Mouse (Mus musculus): Measurements from ENCODE around the gene Kctd21. TPM values are rescaled to one million over a fixed set of nuclear protein-coding genes. Genes with fewer than 3 reads are reported as not detected.

Kctd21 gene
- total RNA-seq, 2 experiments from 2014 or later: 10.7 TPM

DNA sequence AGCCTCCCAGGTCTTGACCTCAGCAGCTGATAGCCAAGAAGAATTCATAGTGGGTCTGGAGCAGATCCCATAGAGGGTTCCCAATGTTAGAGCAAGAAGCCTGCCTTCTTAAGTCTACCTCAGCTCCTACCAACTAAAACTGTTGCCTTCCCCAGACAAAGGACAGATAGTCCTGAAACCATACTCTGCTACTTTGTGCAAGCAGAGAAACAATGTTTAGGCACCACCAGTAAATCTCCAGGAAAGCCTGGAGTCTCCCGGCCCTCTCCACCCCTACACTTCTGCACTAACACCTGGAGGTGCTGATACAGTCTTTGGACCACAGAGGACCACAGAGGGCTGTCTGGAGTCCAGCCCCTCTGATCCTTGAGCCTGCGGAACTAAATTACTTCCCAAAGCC is 12.5 kb downstream of the Kctd21 start:
- intact Hi-C loops (cut with DNase I): loop anchor here (2.0 kb wide), 1 partner anchor 42 kb away; no protein-coding TSS in a partner anchor
- no peak for DNase-seq (ENCODE audit: low spot score in 2 of 2)

DNA sequence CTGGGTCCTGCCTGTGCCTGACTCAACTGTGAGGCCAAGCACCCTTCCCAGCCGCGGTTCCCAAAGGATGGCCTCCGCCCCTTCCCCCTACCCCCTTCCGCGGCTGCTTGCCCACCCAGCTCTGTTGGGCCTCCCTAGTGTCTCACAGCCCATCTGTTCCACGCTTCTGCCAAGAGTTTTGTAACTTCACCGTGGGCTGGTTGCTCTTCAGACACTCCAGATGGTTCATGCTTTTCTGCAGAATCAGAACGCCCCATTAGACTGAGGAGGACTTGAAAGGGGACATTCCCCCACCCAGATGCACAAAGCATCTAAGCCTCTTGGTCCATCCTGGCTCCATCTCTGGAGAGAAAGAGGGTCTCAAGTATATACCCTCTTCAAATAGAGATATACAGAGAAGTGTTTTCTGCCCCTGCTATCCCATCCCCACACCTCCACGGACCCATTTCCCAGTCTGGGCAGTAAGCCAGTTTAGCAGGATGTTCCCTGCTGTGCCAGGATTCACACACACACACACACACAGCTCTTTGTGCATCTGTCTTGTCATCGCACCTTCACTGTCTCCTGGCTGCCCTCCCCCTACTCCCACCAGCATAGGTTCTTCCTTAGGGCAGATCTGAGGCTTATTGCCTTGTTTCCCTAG is 13.2 kb downstream of the Kctd21 start:
- peak; percentile 74 to 92 for DNase-seq (ENCODE audit: low spot score in 2 of 2)
- intact Hi-C loops (cut with DNase I): loop anchor here (2.0 kb wide), 1 partner anchor 41 kb away; no protein-coding TSS in a partner anchor

DNA sequence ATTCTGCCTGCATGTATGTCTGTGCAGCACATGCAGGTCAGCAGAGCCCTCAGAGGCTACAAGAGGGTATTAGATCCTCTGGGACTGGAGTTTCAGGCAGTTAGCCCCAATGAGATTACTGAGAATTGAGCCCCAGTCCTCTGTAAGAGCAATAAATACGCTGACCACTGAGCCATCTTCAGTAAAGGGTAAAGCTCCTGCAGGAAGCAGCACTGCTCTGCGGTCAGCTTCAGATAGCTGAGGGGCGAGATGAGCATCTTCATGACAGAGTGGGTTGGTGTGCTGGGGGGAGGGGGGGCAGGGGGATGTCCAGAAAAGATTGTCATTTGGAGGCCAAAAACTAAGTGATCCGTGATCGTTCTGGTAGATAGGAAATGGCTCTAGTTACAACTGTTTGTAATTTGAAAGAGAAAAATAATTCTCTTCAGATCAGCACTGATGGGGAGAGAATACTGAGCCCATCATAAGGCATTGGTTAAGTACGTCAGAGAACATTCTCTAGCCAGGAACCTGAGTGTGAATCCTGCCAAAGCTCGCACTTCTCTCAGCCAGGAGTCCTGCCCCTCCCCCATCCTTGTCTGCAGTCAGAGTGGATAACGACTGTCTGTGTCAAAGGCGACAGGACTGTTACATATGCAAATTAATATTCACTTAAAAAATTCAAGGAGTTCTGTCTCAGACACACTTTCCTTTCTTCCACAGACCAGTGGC is 14.1 kb downstream of the Kctd21 start:
- intact Hi-C loops (cut with DNase I): no loop called here
- no peak for DNase-seq (ENCODE audit: low spot score in 2 of 2)

DNA sequence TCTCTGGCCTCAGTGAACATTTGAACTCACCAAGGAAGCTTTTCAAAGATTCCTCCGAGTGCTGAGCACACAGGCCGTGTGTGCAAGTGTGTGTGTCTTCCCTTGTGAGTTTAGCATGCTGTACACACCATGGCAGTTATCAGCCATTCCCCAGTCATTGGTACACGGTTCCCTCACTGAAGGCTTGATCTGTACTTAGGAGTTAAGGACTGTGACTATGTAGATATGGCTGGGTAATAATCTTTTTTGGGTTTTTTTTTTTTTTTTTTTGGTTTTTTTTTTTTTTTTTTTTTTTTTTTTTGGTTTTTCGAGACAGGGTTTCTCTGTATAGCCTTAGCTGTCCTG is 14.7 kb downstream of the Kctd21 start:
- DNase-seq (ENCODE audit: low spot score in 2 of 2): no peak
- intact Hi-C loops (cut with DNase I): no loop called here

DNA sequence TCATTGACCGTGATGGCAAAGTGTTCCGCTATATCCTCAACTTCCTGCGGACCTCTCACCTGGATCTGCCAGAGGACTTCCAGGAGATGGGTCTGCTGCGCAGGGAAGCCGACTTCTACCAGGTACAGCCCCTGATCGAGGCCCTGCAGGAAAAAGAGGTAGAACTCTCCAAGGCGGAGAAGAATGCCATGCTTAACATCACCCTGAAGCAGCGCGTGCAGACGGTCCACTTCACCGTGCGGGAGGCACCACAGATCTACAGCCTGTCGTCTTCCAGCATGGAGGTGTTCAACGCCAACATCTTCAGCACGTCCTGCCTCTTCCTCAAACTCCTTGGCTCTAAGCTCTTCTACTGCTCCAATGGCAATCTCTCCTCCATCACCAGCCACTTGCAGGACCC is 15.3 kb downstream of the Kctd21 start:
- intact Hi-C loops (cut with DNase I): no loop called here
- DNase-seq (ENCODE audit: low spot score in 2 of 2): no peak

DNA sequence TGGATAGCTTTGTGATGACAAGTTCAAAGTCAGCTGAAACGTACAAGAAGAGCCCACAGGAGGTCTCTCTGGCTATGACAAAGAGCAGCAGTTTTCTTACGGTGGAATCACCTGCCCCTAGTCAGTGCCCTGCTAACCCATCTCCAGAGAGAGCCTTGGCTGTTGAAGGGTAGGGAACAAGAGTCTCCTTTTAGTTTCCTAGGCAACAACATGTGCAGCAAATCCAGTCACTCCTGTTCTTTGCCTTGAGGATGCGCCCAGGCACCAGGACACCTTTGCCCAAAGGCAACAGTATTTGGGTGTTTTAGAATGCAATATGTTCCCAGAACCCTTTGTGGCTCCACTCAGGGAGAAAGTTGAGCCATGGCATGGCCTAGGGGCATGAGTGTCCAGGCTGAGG is 16.2 kb downstream of the Kctd21 start:
- DNase-seq (ENCODE audit: low spot score in 2 of 2): no peak
- intact Hi-C loops (cut with DNase I): no loop called here

DNA sequence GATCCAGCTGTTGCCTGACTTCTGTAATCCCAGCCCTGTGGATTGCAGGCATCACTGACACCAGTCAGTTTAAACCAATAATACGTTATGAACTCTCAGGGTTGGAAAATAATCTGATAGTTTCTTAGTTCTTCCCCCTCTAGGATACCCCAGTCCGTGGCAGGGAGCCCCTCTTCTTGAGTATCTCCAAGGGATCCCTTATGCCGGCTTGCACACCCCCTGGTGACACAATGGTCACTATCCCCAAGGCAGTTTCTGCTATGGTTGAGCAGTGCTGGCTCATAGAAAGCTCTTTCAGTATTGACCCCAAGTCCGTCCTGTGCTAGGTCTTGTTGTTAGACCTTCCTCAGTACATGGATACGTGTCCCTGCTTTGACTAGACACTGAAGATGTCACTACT is 16.7 kb downstream of the Kctd21 start:
- intact Hi-C loops (cut with DNase I): no loop called here
- DNase-seq (ENCODE audit: low spot score in 2 of 2): no peak

DNA sequence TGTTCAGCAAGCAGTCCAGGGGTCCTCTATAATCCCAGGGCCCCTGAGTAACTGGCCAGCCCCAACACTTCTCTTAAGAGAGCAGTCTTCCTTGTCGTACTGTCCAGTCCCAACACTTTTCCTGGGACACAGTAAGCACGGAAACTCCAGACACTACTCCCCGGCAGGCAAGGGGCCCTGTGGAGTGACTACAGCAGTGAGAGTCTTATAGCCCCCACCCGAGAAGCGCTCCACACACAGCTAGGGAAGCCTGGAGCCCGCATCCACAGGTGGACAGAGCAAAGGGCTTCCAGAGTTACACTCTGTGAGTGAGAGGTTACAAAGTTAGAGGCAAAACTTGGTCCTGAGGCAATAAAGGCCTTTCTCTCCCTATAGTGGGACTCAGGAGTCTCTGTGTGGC is 17.3 kb downstream of the Kctd21 start:
- no peak for DNase-seq (ENCODE audit: low spot score in 2 of 2)
- intact Hi-C loops (cut with DNase I): no loop called here

DNA sequence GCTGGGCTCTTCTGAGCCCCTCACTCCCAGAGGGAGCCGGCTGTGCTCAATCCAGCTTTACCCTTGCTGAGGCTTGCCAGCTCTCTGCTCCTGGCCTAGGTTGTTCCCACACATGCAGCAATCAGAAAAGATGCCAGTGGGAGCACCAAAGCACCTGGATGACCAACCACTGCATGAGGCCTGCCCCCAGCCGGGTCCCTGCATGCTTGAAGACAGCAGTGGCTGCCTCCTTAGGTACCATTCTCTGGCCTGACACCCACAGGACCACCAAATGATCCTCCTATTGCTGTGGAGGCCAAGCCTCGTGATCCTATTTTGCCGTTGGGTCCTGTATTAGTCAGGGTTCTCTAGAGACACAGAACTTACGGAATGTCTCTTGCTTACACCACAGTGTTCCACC is 18.8 kb downstream of the Kctd21 start:
- no peak for DNase-seq (ENCODE audit: low spot score in 2 of 2)

DNA sequence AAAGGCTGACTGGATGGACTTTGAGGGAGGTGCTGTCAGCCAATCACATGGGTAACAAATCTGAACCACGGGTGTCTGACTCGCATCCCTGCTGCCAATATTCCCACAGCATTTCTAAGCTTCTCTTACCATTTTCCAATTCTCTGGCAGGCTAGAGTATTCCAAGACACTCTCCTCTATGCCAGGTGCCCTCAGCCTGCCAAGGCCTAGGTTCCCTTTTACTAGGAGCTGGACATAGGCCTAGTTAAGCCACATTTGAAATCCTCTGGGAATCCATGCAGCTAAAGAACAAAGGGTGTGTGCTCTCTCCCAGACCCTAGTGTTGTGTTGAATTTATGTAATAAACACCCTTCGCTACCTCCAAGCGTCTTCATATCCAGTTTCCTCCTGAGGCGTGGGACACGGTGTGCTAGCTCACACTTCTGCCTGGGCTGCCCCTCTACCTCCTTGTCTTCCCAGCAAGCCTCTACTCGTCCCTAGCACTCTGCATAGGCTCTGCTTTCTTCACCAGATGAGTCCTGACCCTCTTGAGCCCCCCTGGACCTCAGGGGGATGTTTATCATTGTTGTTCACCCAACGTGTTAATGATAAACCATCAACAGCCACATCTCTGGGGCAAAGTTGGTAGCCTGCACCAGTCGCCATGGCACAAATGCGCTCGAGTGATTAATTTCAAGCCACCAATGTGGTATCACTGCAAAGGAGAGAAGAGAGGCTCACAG is 19.8 kb downstream of the Kctd21 start:
- DNase-seq (ENCODE audit: low spot score in 2 of 2): no peak
- intact Hi-C loops (cut with DNase I): no loop called here

More for the DNA sequence above, 18.8 kb downstream of the Kctd21 start:
- intact Hi-C loops (cut with DNase I): no loop called here

DNA sequence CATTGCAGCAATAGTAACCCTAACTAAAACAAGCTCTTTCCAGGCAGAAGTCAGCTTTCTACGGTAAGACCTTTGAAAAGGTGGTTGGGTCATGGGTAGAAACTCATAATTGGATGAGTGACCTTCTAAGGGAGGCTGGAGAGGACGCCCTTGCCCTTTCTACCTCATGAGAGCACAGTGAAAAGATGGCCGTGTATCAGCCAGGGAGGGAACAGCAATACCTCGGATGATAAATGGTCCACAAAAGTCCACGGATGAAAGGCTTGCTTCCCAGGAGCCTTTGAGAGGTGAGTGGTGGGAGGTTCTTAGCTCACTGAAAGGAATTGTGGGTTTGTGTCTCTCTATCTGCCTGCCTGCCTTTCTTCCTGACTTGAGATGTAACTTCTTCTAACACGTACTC is 21.2 kb downstream of the Kctd21 start:
- intact Hi-C loops (cut with DNase I): no loop called here
- DNase-seq (ENCODE audit: low spot score in 2 of 2): no peak

DNA sequence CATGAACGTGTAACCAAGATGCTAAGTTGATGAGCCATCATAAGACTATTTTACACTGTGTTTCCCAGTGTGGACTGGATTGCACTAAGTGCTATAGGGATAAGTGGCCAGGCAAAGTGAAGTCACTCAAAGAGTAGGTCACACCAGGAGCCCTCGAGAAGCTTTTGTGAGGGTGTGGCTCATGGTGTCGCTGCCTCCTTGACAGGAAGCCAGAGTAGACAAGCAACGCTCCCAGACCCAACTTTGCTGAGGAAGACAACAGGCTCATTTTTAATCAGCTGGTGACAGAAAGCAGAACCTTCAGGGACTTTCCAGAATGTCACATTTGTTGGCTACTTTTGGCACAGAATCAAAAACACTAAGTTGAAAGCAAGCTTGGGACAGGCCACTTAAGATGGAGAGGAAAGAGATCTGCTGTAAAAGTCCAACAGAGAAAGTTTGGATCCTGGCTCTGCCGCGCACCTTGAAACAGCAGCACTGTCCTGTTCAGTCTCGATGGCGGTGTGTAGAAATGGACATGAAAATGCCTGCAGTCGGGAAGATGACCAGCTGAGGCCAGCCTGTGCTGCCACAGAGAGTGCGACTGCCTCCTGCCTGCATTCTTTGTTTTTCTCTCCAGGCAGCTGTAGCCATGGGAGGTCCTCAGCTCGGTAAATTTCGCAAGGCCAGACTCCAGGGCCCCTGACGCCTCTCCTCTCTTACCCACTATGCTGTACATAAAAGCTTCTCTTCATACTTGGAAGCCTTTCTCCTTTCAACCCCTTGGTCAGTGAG is 23.1 kb downstream of the Kctd21 start:
- intact Hi-C loops (cut with DNase I): no loop called here
- DNase-seq (ENCODE audit: low spot score in 2 of 2): peak in 1 of 2 experiments; percentile 53

DNA sequence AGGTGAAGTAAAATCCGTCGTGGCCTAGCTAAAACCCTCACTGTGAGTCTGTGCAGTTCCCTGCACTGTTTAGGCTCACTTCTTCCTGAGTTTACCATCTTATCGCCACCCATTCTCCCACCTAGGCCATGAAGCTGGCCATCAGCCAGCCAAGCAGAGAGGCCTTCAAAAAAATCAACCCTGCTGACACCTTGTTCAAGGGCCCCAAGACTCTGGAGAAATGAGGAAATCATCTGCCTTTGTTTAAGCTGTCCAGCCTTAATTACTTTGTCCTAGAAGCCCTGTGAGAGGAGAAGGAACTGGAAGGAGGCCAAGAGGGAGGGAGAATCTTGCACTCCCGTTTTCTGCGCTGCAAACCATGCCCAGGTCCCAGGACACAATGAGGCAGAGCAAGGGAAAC is 24.1 kb downstream of the Kctd21 start:
- no peak for DNase-seq (ENCODE audit: low spot score in 2 of 2)
- intact Hi-C loops (cut with DNase I): no loop called here

DNA sequence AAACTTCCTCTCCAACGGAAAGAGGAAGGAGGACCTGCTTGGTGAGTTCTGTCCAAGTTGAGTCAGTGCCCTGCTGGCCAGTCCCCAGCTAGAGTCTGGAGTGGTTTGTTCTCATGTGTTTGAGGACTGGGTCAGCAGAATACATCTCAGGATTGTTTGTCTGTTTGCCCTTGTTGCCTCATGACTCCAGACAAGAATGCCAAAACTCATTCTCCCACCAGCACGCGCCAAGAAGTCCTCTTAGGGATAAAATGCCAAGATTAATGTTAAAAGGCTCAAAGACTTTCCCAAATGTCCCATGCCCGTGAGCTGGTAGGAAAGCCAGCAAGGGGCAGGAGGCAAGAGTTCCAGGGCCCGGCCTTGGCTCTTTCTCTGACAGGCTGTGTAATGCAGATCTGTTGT is 24.7 kb downstream of the Kctd21 start:
- peak in 1 of 2 experiments; percentile 36 for DNase-seq (ENCODE audit: low spot score in 2 of 2)

DNA sequence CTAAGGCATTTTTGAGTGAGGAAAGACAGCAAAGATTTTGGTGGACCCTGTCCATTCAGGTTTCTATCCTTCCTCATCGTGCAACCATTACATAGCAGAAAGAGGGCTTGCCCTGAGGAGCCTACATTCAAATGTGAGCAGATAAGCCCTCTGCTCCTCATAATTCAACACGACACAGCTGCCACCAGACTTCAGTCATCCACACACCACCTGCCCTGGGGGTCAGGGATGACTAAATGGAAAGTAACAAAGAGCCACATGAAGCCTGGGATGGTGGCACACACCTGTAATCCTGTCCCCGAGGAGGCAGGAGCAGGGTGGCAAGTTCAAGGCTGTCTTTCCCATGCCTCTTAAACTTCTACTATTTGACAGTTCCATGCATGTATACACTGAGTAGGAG is 25.7 kb downstream of the Kctd21 start:
- intact Hi-C loops (cut with DNase I): no loop called here
- no peak for DNase-seq (ENCODE audit: low spot score in 2 of 2)

More for the DNA sequence above, 24.7 kb downstream of the Kctd21 start:
- intact Hi-C loops (cut with DNase I): no loop called here

DNA sequence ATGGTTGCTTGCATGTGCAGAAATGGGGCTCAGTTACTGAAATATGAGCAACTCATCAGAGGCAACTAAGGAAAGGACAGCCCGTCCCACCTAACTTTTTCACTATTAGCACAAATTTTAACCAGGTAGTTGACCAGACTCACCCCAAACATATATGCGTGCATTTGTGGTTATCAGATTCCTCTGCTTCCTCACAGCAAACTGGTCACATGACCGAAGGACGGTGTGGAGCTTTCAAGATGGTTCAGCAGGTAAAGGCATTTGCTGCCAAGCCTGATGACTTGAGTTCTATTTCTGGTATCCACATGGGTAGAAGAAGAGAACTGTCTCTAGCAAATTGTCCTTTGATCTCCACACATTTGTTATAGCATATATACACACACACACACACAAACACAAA is 26.2 kb downstream of the Kctd21 start:
- intact Hi-C loops (cut with DNase I): no loop called here
- DNase-seq (ENCODE audit: low spot score in 2 of 2): no peak

DNA sequence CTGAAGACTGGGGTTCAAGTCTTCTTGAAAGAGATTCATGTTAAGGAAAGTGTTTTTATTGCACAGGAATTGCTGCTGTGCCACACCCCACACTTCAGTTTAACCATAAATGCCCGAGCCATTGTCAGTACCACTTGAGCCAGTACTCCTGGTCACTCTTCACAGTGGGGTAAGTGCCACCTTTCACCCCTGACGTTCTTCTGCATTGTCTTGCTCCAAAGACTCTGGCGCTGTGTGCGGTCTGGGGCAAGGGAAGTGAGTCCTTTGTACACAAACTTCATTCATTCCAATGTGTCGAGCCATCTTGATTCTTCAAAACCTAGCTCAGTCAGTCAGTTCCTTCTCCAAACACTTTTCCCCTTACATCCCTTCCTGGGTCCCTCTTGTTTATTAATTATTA is 28.0 kb downstream of the Kctd21 start:
- intact Hi-C loops (cut with DNase I): no loop called here
- no peak for DNase-seq (ENCODE audit: low spot score in 2 of 2)

DNA sequence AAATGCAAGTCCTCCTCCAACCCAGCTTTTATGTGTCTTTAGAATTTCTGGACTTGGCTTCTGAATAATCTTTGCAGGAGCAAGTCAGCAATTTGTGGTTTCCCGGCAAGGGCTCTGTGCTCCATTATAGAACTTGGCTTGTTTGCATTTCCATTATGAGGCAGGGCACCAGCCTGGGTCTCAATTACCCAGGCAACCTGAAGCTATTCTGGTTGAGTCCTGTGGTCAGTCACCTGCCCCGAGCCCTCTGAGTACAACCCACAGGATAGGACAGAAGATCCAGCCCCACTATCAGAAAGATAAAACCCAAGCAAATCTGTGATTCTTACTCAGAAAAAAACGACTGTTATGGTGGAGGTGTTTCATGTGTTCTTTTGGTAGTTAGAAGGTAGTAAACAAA is 28.8 kb downstream of the Kctd21 start:
- intact Hi-C loops (cut with DNase I): no loop called here
- no peak for DNase-seq (ENCODE audit: low spot score in 2 of 2)

DNA sequence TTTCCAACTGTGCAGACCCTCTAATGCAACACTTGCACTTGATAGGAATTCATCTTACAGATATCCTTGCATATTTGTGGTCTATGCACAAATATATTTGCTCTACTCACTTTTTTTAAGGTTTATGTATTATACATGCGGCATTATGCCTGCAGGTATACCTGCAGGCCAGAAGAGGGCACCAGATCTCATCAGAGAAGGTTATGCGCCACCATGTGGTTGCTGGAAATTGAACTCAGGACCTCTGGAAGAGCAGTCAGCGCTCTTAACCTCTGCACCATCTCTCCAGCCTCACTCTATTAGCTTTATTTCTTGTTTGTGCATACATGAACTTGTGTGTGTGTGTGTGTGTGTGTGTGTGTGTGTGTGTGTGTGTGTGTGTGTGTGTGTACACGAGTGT is 29.3 kb downstream of the Kctd21 start:
- intact Hi-C loops (cut with DNase I): no loop called here
- DNase-seq (ENCODE audit: low spot score in 2 of 2): no peak

DNA sequence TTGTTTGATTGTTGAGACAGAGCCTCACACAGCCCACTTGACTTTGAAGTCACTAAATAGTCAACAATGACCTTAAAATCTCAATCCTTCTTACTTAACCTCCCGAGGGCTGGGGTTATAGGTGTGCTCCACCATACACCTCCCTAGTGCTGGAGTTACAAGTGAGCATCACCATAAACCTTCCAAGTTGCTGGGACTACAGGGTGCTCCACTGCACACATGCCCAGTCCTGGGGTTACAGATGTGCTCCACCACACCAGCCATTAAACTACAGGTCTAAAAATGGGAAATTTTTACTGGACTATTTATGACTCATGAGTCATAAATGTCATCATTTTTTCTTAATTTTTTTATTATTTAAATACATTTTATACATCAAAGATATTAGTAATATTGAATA is 33.8 kb downstream of the Kctd21 start:
- intact Hi-C loops (cut with DNase I): no loop called here
- DNase-seq (ENCODE audit: low spot score in 2 of 2): no peak
